Mouse (Mus musculus) heart, adult 2 months (tissue): ENCODE data around the gene Tuba1b. TPM values are rescaled to one million over a fixed set of nuclear protein-coding genes. Genes with fewer than 3 reads are reported as not detected.
"Not testable (repeated sequence)": the region's sequence is repeated elsewhere in the genome, so short reads cannot be mapped to it uniquely, and the experiment has no call there.

ENCODE experiments used
- DNase-seq, 2 experiments: peaks; one replicate each; pipeline ENCODE4 v3.0.0; 2021
- H3K27ac ChIP-seq: fragments of 200-600 bp; 2 replicates; pipeline ENCODE4 v1.8.1; 2022
- H3K27me3 ChIP-seq: fragments of 200-500 bp; 2 replicates; pipeline ENCODE4 v1.6.1; 2012; ENCODE audit warnings: mild to moderate bottlenecking, low read length, inconsistent platforms, mixed read lengths; ENCODE audit not compliant: control insufficient read depth, insufficient read depth
- H3K36me3 ChIP-seq: fragments of 200-500 bp; 2 replicates; pipeline ENCODE4 v1.6.1; 2012; ENCODE audit warnings: low read length, inconsistent platforms; ENCODE audit not compliant: control insufficient read depth, insufficient read depth
- H3K4me1 ChIP-seq: fragments of 200-500 bp; 2 replicates; pipeline ENCODE4 v1.6.1; 2011; ENCODE audit warnings: low read length; ENCODE audit not compliant: control insufficient read depth, insufficient read depth
- H3K4me3 ChIP-seq: fragments of 200-600 bp; 2 replicates; pipeline ENCODE4 v1.8.1; 2022
- H3K79me2 ChIP-seq: fragments of 200-500 bp; replicated peaks from 2 replicates; pipeline ENCODE4 v1.6.1; 2012; ENCODE audit warnings: mild to moderate bottlenecking, inconsistent platforms, low read length, moderate library complexity, mixed read lengths; ENCODE audit not compliant: control insufficient read depth, insufficient read depth
- H3K9ac ChIP-seq: fragments of 200-500 bp; 2 replicates; pipeline ENCODE4 v1.6.1; 2012; ENCODE audit warnings: low read depth, mild to moderate bottlenecking, control low read depth, inconsistent platforms, low read length, mixed read lengths
- CTCF ChIP-seq: fragments of 200-600 bp; IDR thresholded peaks from 2 replicates; pipeline ENCODE4 v1.8.1; 2022; ENCODE audit warnings: antibody characterized with exemption, mild to moderate bottlenecking, moderate library complexity
- EP300 ChIP-seq: fragments of 200-500 bp; IDR thresholded peaks from 2 replicates; pipeline ENCODE4 v1.6.1; 2011; ENCODE audit warnings: low read depth, low read length, control low read depth; ENCODE audit not compliant: insufficient read depth
- POLR2A ChIP-seq: fragments of 200-500 bp; IDR thresholded peaks from 2 replicates; pipeline ENCODE4 v1.6.1; 2011; ENCODE audit warnings: mild to moderate bottlenecking, low read depth, low read length, control low read depth; ENCODE audit not compliant: insufficient read depth
- WGBS: fragments of 180-500 bp; shearing (Covaris S2); methylation state at CpG from one replicate; pipeline ENCODE4 v1.1.7; 2018; 5-methylcytosine and 5-hydroxymethylcytosine counted together
- intact Hi-C: fragments of 180-260 bp; cut with DNase I; formaldehyde crosslinking; loops from one replicate; pipeline ENCODE4 v1.15.1; 2025
- polyA plus RNA-seq: library from polyadenylated mRNA; depleted of rRNA; stranded (reverse); fragments of >200 nt; gene quantifications from 2 replicates; pipeline ENCODE4 v1.2.3, GENCODE M21; 2012
- total RNA-seq, 2 experiments: library from RNA; stranded (reverse); gene quantifications; 2 replicates each; pipeline ENCODE4 v1.2.3; 2021

The Tuba1b gene
- total and polyA plus RNA-seq, 3 experiments = 129 to 534 (median 144) TPM

DNA sequence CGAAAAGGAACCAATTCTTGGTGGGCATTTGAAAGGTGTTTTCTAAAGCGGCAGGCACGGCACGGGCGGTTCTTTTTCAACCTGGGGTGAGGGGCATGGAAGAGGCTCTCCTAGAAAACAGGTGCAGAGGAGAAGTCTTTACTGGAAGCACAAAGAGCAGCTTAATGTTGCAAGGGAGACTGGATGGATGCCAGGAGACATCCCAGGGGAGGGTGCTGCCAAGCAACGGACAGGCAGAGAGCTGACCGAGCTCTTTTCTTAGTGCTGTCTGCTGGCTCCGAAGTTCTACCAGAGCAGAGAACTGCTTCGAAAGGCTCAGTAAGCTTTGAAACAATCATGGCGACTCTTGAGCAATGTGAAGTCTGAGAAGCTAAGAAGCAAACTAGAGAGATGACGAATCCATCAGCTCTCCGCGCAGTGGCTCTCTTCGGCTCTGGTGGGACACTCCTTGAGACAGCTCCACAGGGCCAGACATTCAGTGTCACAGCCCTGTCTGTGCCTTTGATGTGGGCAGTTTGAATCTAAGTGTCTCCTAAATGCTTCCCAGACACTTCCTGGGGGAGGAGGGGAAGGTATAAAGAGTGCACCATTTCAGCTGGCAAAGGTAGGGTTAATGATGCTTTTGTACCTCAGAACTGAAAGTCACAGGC is 43.5 kb upstream of the Tuba1b start:
- peaks cover 5% of the 10 kb centered on the region for H3K4me1 ChIP-seq
- intact Hi-C loops = no loop called here
- peak overlapping the region; percentile 37; the same call in 1 of the 2 replicates for H3K9ac ChIP-seq

DNA sequence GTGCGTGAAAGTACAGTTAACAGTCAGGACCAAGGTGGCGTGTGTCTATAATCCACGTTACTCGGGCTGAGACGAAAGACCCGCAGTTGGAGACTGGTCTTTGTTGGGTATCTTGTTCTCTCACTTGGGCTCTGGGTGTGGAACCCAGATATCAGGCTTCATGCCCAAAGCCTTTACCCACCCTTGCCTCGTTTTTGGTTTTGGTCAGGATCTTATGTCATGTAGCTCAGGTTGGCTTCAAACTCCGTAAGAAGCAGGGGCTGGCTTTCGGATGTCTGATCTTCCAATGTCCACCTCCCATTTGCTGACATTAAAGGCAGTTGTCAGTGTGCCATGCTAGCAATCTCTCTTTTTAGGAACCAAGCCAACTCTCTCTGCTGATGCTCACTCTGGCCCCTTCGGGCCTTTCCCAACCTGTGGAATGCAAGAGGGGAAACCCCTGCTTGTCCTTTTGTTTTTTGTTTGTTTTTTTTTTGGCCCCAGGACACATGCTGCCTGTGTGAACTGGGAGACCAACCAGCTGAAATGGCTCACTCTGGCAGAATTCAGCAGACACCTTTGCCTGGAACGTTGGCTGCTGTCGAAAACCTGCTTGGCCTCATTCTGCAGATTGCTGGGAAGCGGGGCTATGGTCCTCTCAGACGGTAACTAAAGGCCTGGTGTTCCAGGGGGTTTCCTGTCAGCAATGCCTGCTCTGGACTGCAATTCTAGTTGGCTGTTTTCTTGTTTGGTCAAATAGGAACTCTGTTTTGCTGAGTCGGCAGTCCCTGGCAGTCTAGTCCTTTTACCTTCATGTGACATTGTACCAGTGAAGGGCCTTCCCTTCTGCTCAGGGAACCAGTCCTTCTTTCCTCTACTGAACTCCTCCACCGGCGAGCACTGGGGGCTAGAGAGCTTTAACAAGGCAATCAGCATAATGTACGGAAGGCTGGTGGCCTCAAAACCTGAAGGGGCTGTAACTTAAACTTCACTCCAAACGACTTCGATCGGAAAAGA is 42.7 kb upstream of the Tuba1b start:
- no peak for TF ChIP-seq CTCF
- TF ChIP-seq EP300 = no peak

More for the DNA sequence above, 43.5 kb upstream of the Tuba1b start:
- 54% methylated on average over 14 of the region's 14 CpGs for WGBS
- H3K27me3 ChIP-seq = no peaks in the 10 kb centered on the region
- TF ChIP-seq POLR2A = no peak
- no peaks in the 10 kb centered on the region for H3K79me2 ChIP-seq
- no peak overlapping the region; the same call in none of the 2 replicates for H3K27ac ChIP-seq
- DNase-seq = peak; percentile 83 to 87
- H3K36me3 ChIP-seq = no peaks in the 10 kb centered on the region
- H3K4me3 ChIP-seq = no peak overlapping the region

GRCm38 (mm10) chr15:98973015-98973614 is 38.8 kb upstream of the Tuba1b start:
- peaks cover 12% of the 10 kb centered on the region for H3K4me1 ChIP-seq
- intact Hi-C loops = no loop called here
- H3K36me3 ChIP-seq = no peaks in the 10 kb centered on the region; the same call in 1 of the 2 replicates
- no peaks in the 10 kb centered on the region for H3K27me3 ChIP-seq
- WGBS = 88% methylated on average over 9 of the region's 9 CpGs
- no peak overlapping the region for H3K4me3 ChIP-seq
- H3K9ac ChIP-seq = no peak overlapping the region
- no peak overlapping the region for H3K27ac ChIP-seq
- DNase-seq = no peak
- H3K79me2 ChIP-seq = no peaks in the 10 kb centered on the region
- TF ChIP-seq CTCF (no peak), POLR2A (no peak), EP300 (no peak)

More for the DNA sequence above, 42.7 kb upstream of the Tuba1b start:
- H3K4me3 ChIP-seq = no peak overlapping the region
- H3K36me3 ChIP-seq = no peaks in the 10 kb centered on the region
- intact Hi-C loops = no loop called here
- peak overlapping the region; percentile 34 for H3K27ac ChIP-seq
- no peak for DNase-seq
- no peaks in the 10 kb centered on the region for H3K79me2 ChIP-seq
- H3K4me1 ChIP-seq = peaks cover 5% of the 10 kb centered on the region
- H3K27me3 ChIP-seq = no peaks in the 10 kb centered on the region
- whole genome bisulfite sequencing = 66% methylated on average over 21 of the region's 21 CpGs
- H3K9ac ChIP-seq = no peak overlapping the region

- H3K79me2 ChIP-seq, H3K4me1 ChIP-seq, DNase-seq, H3K4me3 ChIP-seq, H3K36me3 ChIP-seq, H3K27me3 ChIP-seq, intact Hi-C loops, H3K27ac ChIP-seq, H3K9ac ChIP-seq: not testable (repeated sequence)
- WGBS = 75% methylated on average over 15 of the region's 15 CpGs
Observed at GRCm38 (mm10) chr15:98971576-98972320, 37.4 kb upstream of the Tuba1b start.

DNA sequence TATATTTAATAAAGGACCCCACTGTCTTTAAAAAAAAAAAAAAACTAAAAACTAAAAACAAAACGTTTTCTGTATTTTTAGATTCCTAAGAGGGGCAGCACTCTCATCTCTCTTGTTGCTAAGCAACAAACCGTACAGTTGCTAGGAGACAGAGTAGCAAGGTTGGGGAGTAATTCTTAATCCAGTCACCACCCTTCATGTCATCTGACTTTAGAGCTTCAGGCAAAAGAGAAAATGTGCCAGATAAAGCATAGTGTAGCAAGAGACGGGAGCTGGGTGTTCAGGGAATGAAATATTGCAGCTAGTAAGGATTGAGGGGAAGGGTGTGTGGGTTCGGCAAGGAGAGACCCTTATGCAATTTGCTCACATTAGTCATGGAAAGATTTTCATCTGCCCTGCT is 36.7 kb upstream of the Tuba1b start:
- DNase-seq = no peak
- Histone ChIP-seq H3K4me3 (no peak overlapping the region), H3K79me2 (no peaks in the 10 kb centered on the region), H3K36me3 (no peaks in the 10 kb centered on the region; the same call in 1 of the 2 replicates), H3K4me1 (peaks cover 7% of the 10 kb centered on the region), H3K27me3 (no peaks in the 10 kb centered on the region), H3K27ac (no peak overlapping the region), H3K9ac (no peak overlapping the region)
- intact Hi-C loops = no loop called here
- WGBS = 48% methylated on average over 4 of the region's 4 CpGs
- TF ChIP-seq POLR2A (no peak), EP300 (no peak), CTCF (no peak)
